Mouse (Mus musculus) neural tube, embryonic 15.5 days (tissue): ENCODE measurements at regions not wholly inside any gene's neighbourhood (a gene's known extent, or its start where the extent isn't known, plus 50 kb on each side); places are given as distances from the start of the nearest gene placed in this dataset.
A peak's percentile ranks its signal among the peaks of the same experiment; 100 is the strongest.

ENCODE experiments used
- ATAC-seq: fragments of 200-750 bp; cut with Nextera tagmentation; 2 replicates; pipeline ENCODE4 v1.8.0; 2017; ENCODE audit warnings: mild to moderate bottlenecking, moderate TSS enrichment, moderate library complexity; ENCODE audit not compliant: low FRiP score
- H3K27ac ChIP-seq: fragments of 300-500 bp; sonication (generic); replicated peaks from 2 replicates; pipeline ENCODE4 v1.5.1; 2015; ENCODE audit warnings: mild to moderate bottlenecking, inconsistent platforms
- H3K27me3 ChIP-seq: fragments of 300-500 bp; sonication (generic); replicated peaks from 2 replicates; pipeline ENCODE4 v1.6.1; 2015; ENCODE audit warnings: inconsistent platforms
- H3K36me3 ChIP-seq: fragments of 300-500 bp; sonication (generic); 2 replicates; pipeline ENCODE4 v1.6.1; 2015; ENCODE audit warnings: inconsistent platforms
- H3K4me1 ChIP-seq: fragments of 300-500 bp; sonication (generic); 2 replicates; pipeline ENCODE4 v1.6.1; 2015; ENCODE audit warnings: inconsistent platforms
- H3K4me2 ChIP-seq: fragments of 300-500 bp; sonication (generic); 2 replicates; pipeline ENCODE4 v1.6.1; 2015; ENCODE audit warnings: inconsistent platforms, mild to moderate bottlenecking, moderate library complexity
- H3K4me3 ChIP-seq: fragments of 300-500 bp; sonication (generic); replicated peaks from 2 replicates; pipeline ENCODE4 v1.5.1; 2015; ENCODE audit warnings: mild to moderate bottlenecking, inconsistent platforms
- H3K9ac ChIP-seq: fragments of 300-500 bp; sonication (generic); replicated peaks from 2 replicates; pipeline ENCODE4 v1.6.1; 2015; ENCODE audit warnings: mild to moderate bottlenecking, inconsistent platforms
- H3K9me3 ChIP-seq: fragments of 300-500 bp; sonication (generic); replicated peaks from 2 replicates; pipeline ENCODE4 v1.6.1; 2016; ENCODE audit warnings: inconsistent platforms
- WGBS: fragments of 180-500 bp; shearing (Covaris S2); methylation state at CpG from one replicate; pipeline ENCODE4 v1.1.7; 2015; ENCODE audit warnings: mixed read lengths; 5-methylcytosine and 5-hydroxymethylcytosine counted together

DNA sequence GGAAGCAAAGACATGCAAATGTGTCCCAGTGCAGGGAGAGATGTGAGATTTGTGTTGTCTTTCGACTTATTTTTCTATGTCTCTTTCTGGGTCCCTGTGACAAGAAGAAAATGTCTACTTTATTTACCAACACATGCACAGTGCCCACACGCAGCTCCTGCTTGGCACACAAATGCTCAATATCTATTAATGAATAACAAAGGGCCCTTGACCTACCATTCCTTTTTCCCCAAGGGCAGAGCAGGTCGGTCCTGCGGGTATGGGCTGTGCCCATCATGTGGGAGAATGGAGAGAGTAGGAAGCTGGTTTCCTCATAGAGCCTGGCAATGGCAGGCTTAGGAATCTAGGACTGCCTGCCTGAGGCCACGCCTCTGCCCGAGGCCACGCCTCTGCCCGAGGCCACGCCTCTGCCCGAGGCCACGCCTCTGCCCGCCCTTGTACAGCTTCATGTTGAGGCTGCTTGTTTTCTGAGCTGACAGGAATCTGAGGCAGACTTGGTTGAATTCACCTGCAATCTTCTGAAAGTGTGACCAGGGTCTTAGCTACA is 98.8 kb upstream of the Ankrd28 start:
- no peaks in the 10 kb centered on the region for H3K27me3 ChIP-seq
- H3K9ac ChIP-seq = no peak overlapping the region
- peaks cover 18% of the 10 kb centered on the region for H3K4me1 ChIP-seq
- no peak overlapping the region for H3K27ac ChIP-seq
- H3K36me3 ChIP-seq = no peaks in the 10 kb centered on the region
- H3K4me3 ChIP-seq = no peak overlapping the region
- ATAC-seq = no peak
- no peaks in the 10 kb centered on the region for H3K9me3 ChIP-seq
- WGBS = 55% methylated on average over 12 of the region's 12 CpGs
- no peak overlapping the region for H3K4me2 ChIP-seq

DNA sequence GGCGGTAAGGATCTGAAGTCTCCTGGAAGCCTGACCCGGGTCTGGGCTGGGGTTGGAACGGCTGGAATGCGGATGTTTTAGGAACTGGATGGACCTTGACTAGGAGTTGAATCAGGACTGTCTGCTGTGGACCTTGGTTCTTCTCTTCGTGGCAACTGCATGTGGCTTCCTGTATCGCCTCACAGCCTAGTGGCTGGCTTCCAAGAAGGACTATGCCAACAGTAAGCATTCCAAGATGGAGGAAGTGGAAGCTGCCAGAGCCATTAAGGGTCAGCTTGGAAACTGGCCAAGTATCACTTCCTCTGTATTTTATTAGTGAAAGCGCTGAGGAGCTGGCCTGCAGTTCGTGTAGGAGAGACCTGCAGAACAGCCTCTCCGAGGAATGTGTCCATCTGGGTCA is 98.4 kb upstream of the Galnt15 start:
- no peaks in the 10 kb centered on the region for H3K27me3 ChIP-seq
- H3K4me2 ChIP-seq = no peak overlapping the region
- H3K4me3 ChIP-seq = no peak overlapping the region
- H3K4me1 ChIP-seq = peaks cover 29% of the 10 kb centered on the region
- H3K27ac ChIP-seq = peak overlapping the region; percentile 48; the same call in 1 of the 2 replicates
- H3K9ac ChIP-seq = no peak overlapping the region
- no peaks in the 10 kb centered on the region for H3K36me3 ChIP-seq
- 66% methylated on average over 9 of the region's 9 CpGs for WGBS
- no peak for ATAC-seq
- no peaks in the 10 kb centered on the region for H3K9me3 ChIP-seq

DNA sequence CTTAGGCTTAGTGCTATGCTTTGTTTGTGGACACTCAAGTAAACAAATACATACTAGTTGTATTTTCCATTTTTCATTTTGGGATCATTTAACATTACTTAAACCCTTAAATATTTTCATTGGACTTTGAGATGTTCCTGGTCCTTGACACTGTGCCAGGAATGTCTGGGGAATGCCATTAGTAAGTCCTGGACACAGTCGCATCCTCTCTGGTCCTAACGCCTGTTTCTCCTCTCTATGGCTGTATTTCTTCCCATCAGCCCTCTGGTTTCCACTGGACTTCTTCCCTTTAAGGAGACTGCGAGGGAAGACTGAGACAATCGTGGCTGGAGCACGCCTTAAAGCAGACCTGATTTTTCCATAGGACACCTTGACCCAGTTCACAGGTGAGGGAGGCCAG is 96.8 kb upstream of the Galnt15 start:
- H3K4me3 ChIP-seq = no peak overlapping the region
- no peaks in the 10 kb centered on the region for H3K9me3 ChIP-seq
- no peak overlapping the region for H3K4me2 ChIP-seq
- 84% methylated on average over 5 of the region's 5 CpGs for WGBS
- no peak overlapping the region for H3K27ac ChIP-seq
- ATAC-seq = no peak
- H3K36me3 ChIP-seq = no peaks in the 10 kb centered on the region
- no peak overlapping the region for H3K9ac ChIP-seq
- no peaks in the 10 kb centered on the region for H3K27me3 ChIP-seq
- peaks cover 33% of the 10 kb centered on the region for H3K4me1 ChIP-seq

- no peaks in the 10 kb centered on the region for H3K27me3 ChIP-seq
- H3K4me2 ChIP-seq = peak overlapping the region; percentile 74
- H3K4me1 ChIP-seq = peaks cover 33% of the 10 kb centered on the region
- 1% methylated on average over 9 of the region's 9 CpGs for WGBS
- peak; percentile 85 for ATAC-seq
- H3K9me3 ChIP-seq = no peaks in the 10 kb centered on the region
- H3K27ac ChIP-seq = peak overlapping the region; percentile 97
- no peaks in the 10 kb centered on the region for H3K36me3 ChIP-seq
- peak overlapping the region; percentile 54 for H3K9ac ChIP-seq
- H3K4me3 ChIP-seq = peak overlapping the region; percentile 40
Measured at GRCm38 (mm10) chr14:31933441-31933840, 95.3 kb upstream of the Galnt15 start.

- WGBS = 1% methylated on average over 13 of the region's 13 CpGs
- Histone ChIP-seq H3K27ac (peak overlapping the region; percentile 97), H3K36me3 (no peaks in the 10 kb centered on the region), H3K9me3 (no peaks in the 10 kb centered on the region), H3K4me3 (peak overlapping the region; percentile 40), H3K4me2 (peak overlapping the region; percentile 74), H3K4me1 (peaks cover 33% of the 10 kb centered on the region), H3K27me3 (no peaks in the 10 kb centered on the region), H3K9ac (peak overlapping the region; percentile 54)
- peak; percentile 95 for ATAC-seq
Measured at GRCm38 (mm10) chr14:31933841-31934271, 94.9 kb upstream of the Galnt15 start.

GRCm38 (mm10) chr14:31934321-31934720 is 94.5 kb upstream of the Galnt15 start:
- Histone ChIP-seq H3K27ac (peak overlapping the region; percentile 97), H3K9ac (peak overlapping the region; percentile 54), H3K27me3 (no peaks in the 10 kb centered on the region), H3K36me3 (no peaks in the 10 kb centered on the region), H3K4me2 (peak overlapping the region; percentile 74), H3K9me3 (no peaks in the 10 kb centered on the region), H3K4me3 (peak overlapping the region; percentile 40), H3K4me1 (peaks cover 33% of the 10 kb centered on the region)
- ATAC-seq = peak; percentile 77
- 0% methylated on average over 5 of the region's 6 CpGs for WGBS

DNA sequence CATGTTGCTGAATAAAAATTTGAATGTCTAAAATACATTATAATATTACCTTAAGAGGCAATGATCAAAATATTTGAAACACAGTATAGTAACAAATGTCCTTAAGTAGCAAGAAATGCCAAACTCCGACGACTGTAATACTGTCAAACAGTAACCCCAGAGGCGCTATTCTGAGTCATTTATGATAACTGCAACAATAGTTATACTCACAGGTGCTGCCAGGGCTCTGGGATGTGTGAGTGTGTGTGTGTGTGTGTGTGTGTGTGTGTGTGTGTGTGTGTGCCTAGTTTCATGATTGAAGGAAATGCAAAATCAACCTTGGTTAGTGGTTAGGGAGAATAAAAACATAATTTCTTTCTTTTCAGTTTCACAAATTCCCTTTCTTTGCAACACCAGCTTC is 94.0 kb upstream of the Galnt15 start:
- ATAC-seq = no peak
- no peaks in the 10 kb centered on the region for H3K9me3 ChIP-seq
- H3K27ac ChIP-seq = peak overlapping the region; percentile 97
- peak overlapping the region; percentile 40 for H3K4me3 ChIP-seq
- no peaks in the 10 kb centered on the region for H3K36me3 ChIP-seq
- whole genome bisulfite sequencing = 6% methylated on average over 3 of the region's 3 CpGs
- no peaks in the 10 kb centered on the region for H3K27me3 ChIP-seq
- peak overlapping the region; percentile 74 for H3K4me2 ChIP-seq
- peak overlapping the region; percentile 54 for H3K9ac ChIP-seq
- peaks cover 33% of the 10 kb centered on the region for H3K4me1 ChIP-seq

DNA sequence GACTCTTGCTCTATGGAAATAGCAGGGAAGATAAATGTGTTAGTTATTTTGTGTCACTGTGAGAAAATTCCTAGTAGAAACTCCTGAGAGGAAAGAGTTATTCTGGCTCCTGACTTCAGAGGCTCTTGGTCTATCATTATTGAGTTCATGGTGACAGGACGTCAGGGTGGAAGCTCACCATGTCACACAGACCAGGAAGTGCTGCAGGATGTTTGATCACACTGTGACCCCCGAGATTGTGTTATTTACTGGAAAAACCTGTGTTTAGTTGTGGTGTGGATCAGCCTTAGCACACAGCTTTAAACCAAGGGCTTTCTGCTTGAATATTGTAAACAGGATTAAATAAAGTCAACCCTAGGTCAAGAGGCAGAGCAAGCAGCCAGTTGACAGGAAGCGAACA is 93.4 kb upstream of the Galnt15 start:
- no peak overlapping the region for H3K4me3 ChIP-seq
- no peak for ATAC-seq
- no peaks in the 10 kb centered on the region for H3K36me3 ChIP-seq
- no peak overlapping the region for H3K4me2 ChIP-seq
- peaks cover 30% of the 10 kb centered on the region for H3K4me1 ChIP-seq
- WGBS = 60% methylated on average over 3 of the region's 3 CpGs
- no peak overlapping the region for H3K9ac ChIP-seq
- H3K27me3 ChIP-seq = no peaks in the 10 kb centered on the region
- peak overlapping the region; percentile 97 for H3K27ac ChIP-seq
- H3K9me3 ChIP-seq = no peaks in the 10 kb centered on the region

GRCm38 (mm10) chr14:31936581-31936980 is 92.2 kb upstream of the Galnt15 start:
- Histone ChIP-seq H3K9ac (no peak overlapping the region), H3K9me3 (no peaks in the 10 kb centered on the region), H3K4me1 (peaks cover 23% of the 10 kb centered on the region), H3K36me3 (no peaks in the 10 kb centered on the region), H3K4me3 (no peak overlapping the region), H3K4me2 (no peak overlapping the region), H3K27me3 (no peaks in the 10 kb centered on the region), H3K27ac (no peak overlapping the region)
- WGBS = 88% methylated on average over 3 of the region's 3 CpGs
- ATAC-seq = no peak

DNA sequence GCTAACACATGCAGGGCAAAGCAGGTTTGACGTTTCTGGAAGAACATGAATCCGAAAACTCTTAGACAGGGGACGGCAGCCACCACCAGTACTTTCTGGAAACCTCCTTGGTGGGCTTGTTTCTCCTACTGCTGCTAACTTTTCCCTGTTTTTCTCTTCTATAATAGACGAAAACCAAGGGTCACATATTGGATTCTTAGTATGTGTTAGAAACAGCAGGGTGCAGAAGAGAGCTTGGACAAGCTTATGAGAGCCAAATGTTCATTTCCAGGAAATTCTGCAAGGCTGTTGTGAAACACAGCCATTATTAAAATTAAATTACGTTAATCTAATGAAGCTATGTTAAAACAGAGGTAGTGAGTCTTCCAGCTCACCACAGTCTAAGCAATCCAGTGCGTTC is 87.9 kb upstream of the Galnt15 start:
- H3K4me3 ChIP-seq = no peak overlapping the region
- no peaks in the 10 kb centered on the region for H3K4me1 ChIP-seq
- H3K4me2 ChIP-seq = no peak overlapping the region
- 83% methylated on average over 6 of the region's 6 CpGs for WGBS
- H3K27ac ChIP-seq = no peak overlapping the region
- H3K36me3 ChIP-seq = no peaks in the 10 kb centered on the region
- ATAC-seq = no peak
- H3K9me3 ChIP-seq = no peaks in the 10 kb centered on the region
- H3K27me3 ChIP-seq = no peaks in the 10 kb centered on the region
- no peak overlapping the region for H3K9ac ChIP-seq

DNA sequence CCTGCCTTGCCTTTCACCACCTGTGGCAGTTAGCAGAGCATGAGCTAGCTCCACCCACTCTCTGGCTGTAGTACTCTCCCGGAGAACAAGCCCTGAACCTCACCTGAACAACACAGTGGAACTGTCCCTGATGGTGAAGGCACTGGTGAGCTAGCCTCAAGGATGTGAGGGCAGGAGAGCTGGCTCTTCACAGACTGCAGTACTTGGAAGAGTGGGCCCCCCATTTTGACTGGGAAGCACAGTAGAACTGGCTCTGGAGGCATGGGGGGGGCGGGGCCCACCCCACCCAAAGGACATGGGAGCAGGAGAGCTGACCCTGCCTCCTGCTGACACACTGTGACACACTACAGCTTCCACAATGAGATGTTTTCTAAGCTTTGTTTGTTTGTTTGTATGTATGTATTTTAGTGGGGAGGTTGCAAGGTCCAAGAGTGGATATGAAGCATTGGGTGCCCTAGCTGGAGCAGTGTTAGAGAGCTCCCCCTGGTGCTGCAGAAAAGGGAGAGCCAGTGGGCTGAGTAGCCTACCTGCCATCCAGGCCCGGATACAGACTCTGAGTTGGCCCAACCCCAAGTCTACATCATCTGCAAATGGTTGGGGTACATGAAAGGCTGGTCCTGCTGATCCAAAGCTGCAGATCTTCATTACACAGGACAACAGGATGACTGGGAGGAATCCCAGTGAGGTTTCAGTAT is 86.4 kb upstream of the Galnt15 start:
- Histone ChIP-seq H3K36me3 (no peaks in the 10 kb centered on the region), H3K9ac (no peak overlapping the region), H3K4me3 (no peak overlapping the region), H3K27ac (no peak overlapping the region), H3K9me3 (no peaks in the 10 kb centered on the region), H3K27me3 (no peaks in the 10 kb centered on the region), H3K4me1 (no peaks in the 10 kb centered on the region), H3K4me2 (no peak overlapping the region)
- WGBS = 58% methylated on average over 3 of the region's 3 CpGs
- ATAC-seq = no peak

- WGBS = 86% methylated on average over 6 of the region's 6 CpGs
- no peaks in the 10 kb centered on the region for H3K36me3 ChIP-seq
- H3K9ac ChIP-seq = no peak overlapping the region
- H3K9me3 ChIP-seq = no peaks in the 10 kb centered on the region
- no peak for ATAC-seq
- no peaks in the 10 kb centered on the region for H3K27me3 ChIP-seq
- H3K27ac ChIP-seq = no peak overlapping the region
- no peaks in the 10 kb centered on the region for H3K4me1 ChIP-seq
- H3K4me2 ChIP-seq = no peak overlapping the region
- no peak overlapping the region for H3K4me3 ChIP-seq
Measured at GRCm38 (mm10) chr14:31944682-31945081, 84.1 kb upstream of the Galnt15 start.
